Mouse (Mus musculus) kidney, adult 2 months (tissue): Measurements from ENCODE around the gene Cnpy3. TPM values are rescaled to one million over a fixed set of nuclear protein-coding genes. Genes with fewer than 3 reads are reported as not detected.

Experiments used
- DNase-seq: peaks from one replicate; pipeline ENCODE4 v3.0.0; 2021
- H3K27ac ChIP-seq: fragments of 200-500 bp; 2 replicates; pipeline ENCODE4 v1.5.1; 2012; ENCODE audit warnings: low read depth, low read length, control low read depth, inconsistent platforms; ENCODE audit not compliant: insufficient read depth
- H3K27me3 ChIP-seq: fragments of 200-500 bp; replicated peaks from 2 replicates; pipeline ENCODE4 v1.6.1; 2012; ENCODE audit warnings: mild to moderate bottlenecking, moderate library complexity, low read length, inconsistent platforms; ENCODE audit not compliant: control insufficient read depth, insufficient read depth
- H3K36me3 ChIP-seq: fragments of 200-500 bp; 2 replicates; pipeline ENCODE4 v1.6.1; 2012; ENCODE audit warnings: mild to moderate bottlenecking, moderate library complexity, low read length, inconsistent platforms; ENCODE audit not compliant: control insufficient read depth, insufficient read depth
- H3K4me1 ChIP-seq: fragments of 200-500 bp; 2 replicates; pipeline ENCODE4 v1.6.1; 2011; ENCODE audit warnings: low read length; ENCODE audit not compliant: control insufficient read depth, insufficient read depth
- H3K4me3 ChIP-seq: fragments of 200-500 bp; 2 replicates; pipeline ENCODE4 v1.5.1; 2011; ENCODE audit warnings: mild to moderate bottlenecking, low read depth, low read length, control low read depth; ENCODE audit not compliant: insufficient read depth
- CTCF ChIP-seq: fragments of 200-500 bp; conservative IDR thresholded peaks from 2 replicates; pipeline ENCODE4 v1.5.1; 2011; ENCODE audit warnings: low read depth, mild to moderate bottlenecking, control low read depth, low read length, moderate library complexity, mixed read lengths; ENCODE audit not compliant: insufficient read depth, insufficient read length
- POLR2A ChIP-seq: fragments of 200-500 bp; IDR thresholded peaks from one replicate; pipeline ENCODE4 v1.6.1; 2011; ENCODE audit warnings: low read depth, low read length, control low read depth
- WGBS: fragments of 180-500 bp; shearing (Covaris S2); methylation state at CpG from one replicate; pipeline ENCODE4 v1.1.7; 2018; 5-methylcytosine and 5-hydroxymethylcytosine counted together
- polyA plus RNA-seq: library from polyadenylated mRNA; depleted of rRNA; stranded (reverse); fragments of >200 nt; gene quantifications from 2 replicates; pipeline ENCODE4 v1.2.3, GENCODE M21; 2012

Cnpy3 gene
- polyA plus RNA-seq, 1 experiment = 48.3 TPM

- WGBS = 6% methylated on average over 20 of the region's 20 CpGs
- peak; percentile 45 for DNase-seq
Measured at GRCm38 (mm10) chr17:46773278-46774130, 21.5 kb upstream of the Cnpy3 start.

GRCm38 (mm10) chr17:46772404-46773277 lies 20.6 kb upstream of the Cnpy3 start, which contains the start of gene 2310039H08Rik:
2310039H08Rik (plus strand) TSS chr17:46772635.
- Histone ChIP-seq H3K4me3 (peak within 1 kb of the TSS; percentile 89), H3K27ac (peak within 1 kb of the TSS; percentile 75), H3K36me3 (peaks cover 1% of the 10 kb centered on the region; the same call in 1 of the 2 replicates), H3K27me3 (no peaks in the 10 kb centered on the region), H3K4me1 (peaks cover 7% of the 10 kb centered on the region; the same call in 1 of the 2 replicates)
- peak; percentile 91 for DNase-seq
- WGBS = under 1% methylated on average over 48 of the region's 50 CpGs
- TF ChIP-seq POLR2A = peak; percentile 72
- no peak for TF ChIP-seq CTCF

More at GRCm38 (mm10) chr17:46773278-46774130, 21.5 kb upstream of the Cnpy3 start:
- H3K27me3 ChIP-seq = no peaks in the 10 kb centered on the region
- TF ChIP-seq CTCF (peak; percentile 22; the same call in 1 of the 2 replicates), POLR2A (no peak)
- H3K4me3 ChIP-seq = peak overlapping the region; percentile 89
- peaks cover 7% of the 10 kb centered on the region; the same call in 1 of the 2 replicates for H3K4me1 ChIP-seq
- H3K36me3 ChIP-seq = peaks cover 1% of the 10 kb centered on the region; the same call in 1 of the 2 replicates
- H3K27ac ChIP-seq = peak overlapping the region; percentile 47

- 4% methylated on average over 5 of the region's 5 CpGs for WGBS
- no peak for TF ChIP-seq CTCF
- no peak for TF ChIP-seq POLR2A
Measured at GRCm38 (mm10) chr17:46772038-46772403, 20.0 kb upstream of the Cnpy3 start.

GRCm38 (mm10) chr17:46771616-46772015 lies 19.6 kb upstream of the Cnpy3 start:
- Histone ChIP-seq H3K27ac (no peak overlapping the region), H3K27me3 (no peaks in the 10 kb centered on the region), H3K4me1 (peaks cover 7% of the 10 kb centered on the region; the same call in 1 of the 2 replicates), H3K36me3 (peaks cover 1% of the 10 kb centered on the region; the same call in 1 of the 2 replicates), H3K4me3 (no peak overlapping the region)
- no peak for DNase-seq
- TF ChIP-seq POLR2A (no peak), CTCF (no peak)
- 65% methylated on average over 17 of the region's 17 CpGs for WGBS

More at GRCm38 (mm10) chr17:46772038-46772403, 20.0 kb upstream of the Cnpy3 start:
- H3K4me3 ChIP-seq = peak overlapping the region; percentile 89
- peaks cover 7% of the 10 kb centered on the region; the same call in 1 of the 2 replicates for H3K4me1 ChIP-seq
- peaks cover 1% of the 10 kb centered on the region; the same call in 1 of the 2 replicates for H3K36me3 ChIP-seq
- DNase-seq = no peak
- peak overlapping the region; percentile 75 for H3K27ac ChIP-seq
- H3K27me3 ChIP-seq = no peaks in the 10 kb centered on the region

GRCm38 (mm10) chr17:46771025-46771424 lies 19.0 kb upstream of the Cnpy3 start:
- 84% methylated on average over 4 of the region's 4 CpGs for WGBS
- Histone ChIP-seq H3K4me1 (peaks cover 7% of the 10 kb centered on the region; the same call in 1 of the 2 replicates), H3K27me3 (no peaks in the 10 kb centered on the region), H3K27ac (no peak overlapping the region), H3K4me3 (no peak overlapping the region), H3K36me3 (peaks cover 1% of the 10 kb centered on the region; the same call in 1 of the 2 replicates)
- no peak for DNase-seq
- no peak for TF ChIP-seq CTCF

GRCm38 (mm10) chr17:46770546-46770945 lies 18.5 kb upstream of the Cnpy3 start:
- 91% methylated on average over 11 of the region's 11 CpGs for WGBS
- H3K27me3 ChIP-seq = no peaks in the 10 kb centered on the region
- TF ChIP-seq CTCF (no peak), POLR2A (no peak)
- H3K4me3 ChIP-seq = no peak overlapping the region
- no peak overlapping the region for H3K27ac ChIP-seq
- H3K4me1 ChIP-seq = peaks cover 7% of the 10 kb centered on the region; the same call in 1 of the 2 replicates
- no peaks in the 10 kb centered on the region for H3K36me3 ChIP-seq
- no peak for DNase-seq
